Comparison of ENCODE assay signal across 8 mouse cellular contexts in the genomic region with DNA sequence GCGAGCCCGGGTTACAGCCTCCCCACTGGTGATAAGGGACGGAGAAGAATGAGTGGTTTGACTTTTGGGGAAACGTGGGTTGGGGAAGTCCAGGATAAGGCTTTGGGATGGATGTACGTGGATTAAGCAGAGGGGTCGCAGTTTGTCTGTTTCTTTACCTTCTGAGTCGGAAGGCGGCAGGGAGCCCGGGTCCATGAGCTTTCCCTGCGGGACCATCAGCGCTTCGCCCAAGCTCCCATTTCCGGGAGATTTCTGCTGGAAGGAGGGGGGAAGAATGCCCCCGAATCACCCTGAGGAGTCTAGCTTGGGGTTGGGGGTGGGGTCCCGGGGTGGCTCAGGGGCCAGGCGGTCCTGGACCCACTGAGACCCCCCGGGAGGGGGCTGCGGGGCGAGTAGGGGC. TPM values are rescaled to one million over a fixed set of nuclear protein-coding genes. Genes with fewer than 3 reads are reported as not detected.
DNase-seq lines count a peak whose midpoint lies in the region; ATAC-seq and TF ChIP-seq lines count a peak whose summit lies in the region.

No protein-coding gene starts in this region.

- no peak for DNase-seq in kidney, postnatal 0 days (ENCODE audit: low spot score)
- no peak for DNase-seq in kidney, adult 8-10 months
- no peak for DNase-seq in limb, embryonic 10.5 days (ENCODE audit: low spot score)
- DNase-seq in layer of hippocampus, adult 11-12 months (ENCODE audit: low spot score), result no peak
- DNase-seq in frontal cortex, postnatal 10 days (ENCODE audit: low spot score in 2 of 2), result no peak
- DNase-seq in lung, postnatal 14 days, result no peak

- no peaks in the 10 kb centered on the region for H3K36me3 ChIP-seq in kidney, postnatal 0 days (ENCODE audit: insufficient read depth, low read length)
- H3K36me3 ChIP-seq in embryonic facial prominence, embryonic 12.5 days, result no peaks in the 10 kb centered on the region
- H3K36me3 ChIP-seq in limb, embryonic 10.5 days, result no peaks in the 10 kb centered on the region; the same call in 1 of the 2 replicates
- no peaks in the 10 kb centered on the region for H3K36me3 ChIP-seq in neural tube, embryonic 15.5 days

- H3K27me3 ChIP-seq in kidney, postnatal 0 days (ENCODE audit: insufficient read depth, low read length), result peaks cover 21% of the 10 kb centered on the region
- H3K27me3 ChIP-seq in embryonic facial prominence, embryonic 12.5 days, result peaks cover 66% of the 10 kb centered on the region
- peaks cover 50% of the 10 kb centered on the region for H3K27me3 ChIP-seq in limb, embryonic 10.5 days (ENCODE audit: low read depth, poor library complexity, severe bottlenecking)
- peaks cover 78% of the 10 kb centered on the region for H3K27me3 ChIP-seq in neural tube, embryonic 15.5 days (replicated peaks)

- no peak; the same call in 1 of the 2 replicates for ATAC-seq in kidney, postnatal 0 days (replicated peaks; ENCODE audit: low FRiP score, low read depth)
- no peak for ATAC-seq in embryonic facial prominence, embryonic 12.5 days (ENCODE audit: insufficient number of reproducible peaks, insufficient read depth, low FRiP score, low TSS enrichment)
- ATAC-seq in neural tube, embryonic 15.5 days (ENCODE audit: low FRiP score), result no peak

- H3K4me3 ChIP-seq in kidney, postnatal 0 days (replicated peaks; ENCODE audit: low read depth, low read length), result peak overlapping the region; percentile 53
- peak overlapping the region; percentile 55 for H3K4me3 ChIP-seq in embryonic facial prominence, embryonic 12.5 days
- H3K4me3 ChIP-seq in limb, embryonic 10.5 days, result peak overlapping the region; percentile 73
- H3K4me3 ChIP-seq in neural tube, embryonic 15.5 days (replicated peaks), result peak overlapping the region; percentile 55

- WGBS in kidney, postnatal 0 days, result 2% methylated on average over 18 of the region's 19 CpGs
- 2% methylated on average over 19 of the region's 19 CpGs for WGBS in embryonic facial prominence, embryonic 12.5 days
- 2% methylated on average over 18 of the region's 19 CpGs for WGBS in limb, embryonic 10.5 days
- under 1% methylated on average over 19 of the region's 19 CpGs for WGBS in neural tube, embryonic 15.5 days

- TF ChIP-seq CTCF in kidney, postnatal 0 days (IDR thresholded peaks at IDR 0.05; ENCODE audit: low read depth), result no peak

- H3K9me3 ChIP-seq in kidney, postnatal 0 days (replicated peaks; ENCODE audit: low read length), result no peaks in the 10 kb centered on the region
- no peaks in the 10 kb centered on the region for H3K9me3 ChIP-seq in embryonic facial prominence, embryonic 12.5 days
- no peaks in the 10 kb centered on the region for H3K9me3 ChIP-seq in limb, embryonic 10.5 days (replicated peaks)
- no peaks in the 10 kb centered on the region for H3K9me3 ChIP-seq in neural tube, embryonic 15.5 days (replicated peaks)

- H3K9ac ChIP-seq in kidney, postnatal 0 days (ENCODE audit: low read depth, low read length), result peak overlapping the region; percentile 65
- peak overlapping the region; percentile 59 for H3K9ac ChIP-seq in embryonic facial prominence, embryonic 12.5 days
- peak overlapping the region; percentile 54 for H3K9ac ChIP-seq in neural tube, embryonic 15.5 days (replicated peaks)

- peak overlapping the region; percentile 70 for H3K27ac ChIP-seq in kidney, postnatal 0 days
- peak overlapping the region; percentile 73 for H3K27ac ChIP-seq in embryonic facial prominence, embryonic 12.5 days
- H3K27ac ChIP-seq in limb, embryonic 10.5 days, result peak overlapping the region; percentile 94
- H3K27ac ChIP-seq in neural tube, embryonic 15.5 days (replicated peaks), result peak overlapping the region; percentile 84

- peaks cover 14% of the 10 kb centered on the region; the same call in 1 of the 2 replicates for H3K4me1 ChIP-seq in kidney, postnatal 0 days (replicated peaks; ENCODE audit: insufficient read depth, low read length)
- H3K4me1 ChIP-seq in embryonic facial prominence, embryonic 12.5 days, result peaks cover 9% of the 10 kb centered on the region; the same call in 1 of the 2 replicates
- peaks cover 59% of the 10 kb centered on the region for H3K4me1 ChIP-seq in limb, embryonic 10.5 days
- H3K4me1 ChIP-seq in neural tube, embryonic 15.5 days, result peaks cover 27% of the 10 kb centered on the region

- peak overlapping the region; percentile 94 for H3K4me2 ChIP-seq in kidney, postnatal 0 days (ENCODE audit: low read length)
- H3K4me2 ChIP-seq in embryonic facial prominence, embryonic 12.5 days (replicated peaks), result peak overlapping the region; percentile 94
- H3K4me2 ChIP-seq in neural tube, embryonic 15.5 days, result peak overlapping the region; percentile 100

RNA-seq across cellular contexts. Expression of gene Etv4, which starts 1.1 kb away (rescaled TPM):
- 42.6 and 44.7 TPM in 2 replicates for polyA plus RNA-seq in kidney, postnatal 0 days (2015; fragmentation: Nextera tagmentation; extraction: Ambion mirVana)
- polyA plus RNA-seq in embryonic facial prominence, embryonic 12.5 days (2016; fragmentation: Nextera tagmentation; extraction: Ambion mirVana), result 17.0 and 25.2 TPM in 2 replicates
- polyA plus RNA-seq in limb, embryonic 10.5 days (2016; fragmentation: Nextera tagmentation; extraction: Ambion mirVana), result 37.8 and 48.3 TPM in 2 replicates
- 25.9 and 29.5 TPM in 2 replicates for polyA plus RNA-seq in neural tube, embryonic 15.5 days (2015; fragmentation: Nextera tagmentation; extraction: Ambion mirVana)

RNA-seq across cellular contexts. Expression of gene Dhx8, which starts 51.4 kb away (rescaled TPM):
- 18.3 and 20.4 TPM in 2 replicates for polyA plus RNA-seq in kidney, postnatal 0 days (2015; fragmentation: Nextera tagmentation; extraction: Ambion mirVana)
- 48.1 and 50.4 TPM in 2 replicates for polyA plus RNA-seq in embryonic facial prominence, embryonic 12.5 days (2016; fragmentation: Nextera tagmentation; extraction: Ambion mirVana)
- polyA plus RNA-seq in limb, embryonic 10.5 days (2016; fragmentation: Nextera tagmentation; extraction: Ambion mirVana), result 51.7 and 60.5 TPM in 2 replicates
- polyA plus RNA-seq in neural tube, embryonic 15.5 days (2015; fragmentation: Nextera tagmentation; extraction: Ambion mirVana), result 28.7 and 29.9 TPM in 2 replicates
